23 mouse cellular contexts compared by ENCODE assay signal in genomic region chr11:77297246-77297645, GRCm38 (mm10).
DNase-seq lines count a peak whose midpoint lies in the region; ATAC-seq lines count a peak whose summit lies in the region.
"Had no signal": no experiment of that assay in that cellular context is flagged by ENCODE, and none has a peak within 500 bp of the region (broad histone marks: within the 10 kb centered on the region; RNA-seq: fewer than 3 reads in every experiment).

No protein-coding gene starts in this region.

- no peak overlapping the region for H3K9ac ChIP-seq in forebrain, embryonic 12.5 days
- H3K9ac ChIP-seq: embryonic facial prominence, embryonic 12.5 days; forebrain, embryonic 15.5 days; hindbrain, embryonic 15.5 days; intestine, embryonic 15.5 days; midbrain, embryonic 13.5 days had no signal

- no peak for ATAC-seq in forebrain, embryonic 12.5 days (ENCODE audit: low FRiP score)
- ATAC-seq: activated CD4-positive, CD25-positive, alpha-beta regulatory T cell, adult 4 months; forebrain, embryonic 15.5 days; intestine, embryonic 15.5 days; midbrain, embryonic 13.5 days had no signal

- peak; percentile 27 for DNase-seq in kidney, adult 11 months
- DNase-seq in kidney, postnatal 10 days, result no peak
- DNase-seq in embryo, embryonic 11 days, result peak; percentile 12
- DNase-seq in forelimb bud, embryonic 11.5 days (ENCODE audit: low read depth, low spot score), result peak; percentile 57
- peak; percentile 21 for DNase-seq in kidney, postnatal 14 days
- DNase-seq in heart, postnatal 10 days, result no peak
- DNase-seq in heart, adult 9 months (ENCODE audit: low spot score in 2 of 2), result no peak
- DNase-seq: adrenal gland, adult 8-10 months; cerebellum, adult 2 months; cerebellum, postnatal 25 days; gastrocnemius, postnatal 25 days; lung, adult 18-20 months; lung, postnatal 10 days; right cerebral cortex, postnatal 14 days; thymus, postnatal 25 days had no signal

- intact Hi-C loops in heart, postnatal 10 days (cut with DNase I), result no loop called here

- H3K4me1 ChIP-seq in forebrain, embryonic 12.5 days, result no peaks in the 10 kb centered on the region
- H3K4me1 ChIP-seq: forebrain, embryonic 15.5 days; hindbrain, embryonic 15.5 days; intestine, embryonic 15.5 days; midbrain, embryonic 13.5 days had no signal

- WGBS in forebrain, embryonic 12.5 days, result 59% methylated on average over 1 of the region's 1 CpGs

- peaks cover 4% of the 10 kb centered on the region; the same call in 1 of the 2 replicates for H3K36me3 ChIP-seq in forebrain, embryonic 12.5 days (replicated peaks)
- H3K36me3 ChIP-seq: embryonic facial prominence, embryonic 12.5 days; forebrain, embryonic 15.5 days; hindbrain, embryonic 15.5 days; intestine, embryonic 15.5 days; midbrain, embryonic 13.5 days had no signal

- no peak overlapping the region for H3K27ac ChIP-seq in forebrain, embryonic 12.5 days
- H3K27ac ChIP-seq: embryonic facial prominence, embryonic 12.5 days; forebrain, embryonic 15.5 days; hindbrain, embryonic 15.5 days; intestine, embryonic 15.5 days; left cerebral cortex, adult 2 months; midbrain, embryonic 13.5 days had no signal

- H3K9me3 ChIP-seq in forebrain, embryonic 12.5 days, result no peaks in the 10 kb centered on the region
- H3K9me3 ChIP-seq: embryonic facial prominence, embryonic 12.5 days; forebrain, embryonic 15.5 days; hindbrain, embryonic 15.5 days; intestine, embryonic 15.5 days; midbrain, embryonic 13.5 days had no signal

- H3K27me3 ChIP-seq in forebrain, embryonic 12.5 days, result no peaks in the 10 kb centered on the region
- H3K27me3 ChIP-seq: embryonic facial prominence, embryonic 12.5 days; forebrain, embryonic 15.5 days; hindbrain, embryonic 15.5 days; intestine, embryonic 15.5 days; midbrain, embryonic 13.5 days had no signal

- no peak overlapping the region for H3K4me3 ChIP-seq in forebrain, embryonic 12.5 days (replicated peaks)
- H3K4me3 ChIP-seq: embryonic facial prominence, embryonic 12.5 days; forebrain, embryonic 15.5 days; hindbrain, embryonic 15.5 days; intestine, embryonic 15.5 days; left cerebral cortex, adult 2 months; midbrain, embryonic 13.5 days had no signal

- no peak overlapping the region for H3K4me2 ChIP-seq in forebrain, embryonic 12.5 days
- H3K4me2 ChIP-seq: embryonic facial prominence, embryonic 12.5 days; forebrain, embryonic 15.5 days; hindbrain, embryonic 15.5 days; intestine, embryonic 15.5 days; midbrain, embryonic 13.5 days had no signal

Comparison
In these comparisons a context has a peak if more than half of its experiments do, and no peak if none do; other contexts are left out.
1. DNase-seq: peak in kidney, adult 11 months (single experiment), embryo, embryonic 11 days (single experiment), forelimb bud, embryonic 11.5 days (single experiment) and kidney, postnatal 14 days (single experiment); none in kidney, postnatal 10 days (single experiment), heart, postnatal 10 days (0 of 2) and heart, adult 9 months (0 of 2).